Mouse (Mus musculus) neural tube, embryonic 15.5 days (tissue): ENCODE results near the gene Gtsf1. TPM values are rescaled to one million over a fixed set of nuclear protein-coding genes. Genes with fewer than 3 reads are reported as not detected.
"Not testable (repeated sequence)": the region's sequence is repeated elsewhere in the genome, so short reads cannot be mapped to it uniquely, and the experiment has no call there.

Experiments
- ATAC-seq: fragments of 200-750 bp; cut with Nextera tagmentation; 2 replicates; pipeline ENCODE4 v1.8.0; 2017; ENCODE audit warnings: mild to moderate bottlenecking, moderate TSS enrichment, moderate library complexity; ENCODE audit not compliant: low FRiP score
- H3K27ac ChIP-seq: fragments of 300-500 bp; sonication (generic); replicated peaks from 2 replicates; pipeline ENCODE4 v1.5.1; 2015; ENCODE audit warnings: mild to moderate bottlenecking, inconsistent platforms
- H3K27me3 ChIP-seq: fragments of 300-500 bp; sonication (generic); replicated peaks from 2 replicates; pipeline ENCODE4 v1.6.1; 2015; ENCODE audit warnings: inconsistent platforms
- H3K36me3 ChIP-seq: fragments of 300-500 bp; sonication (generic); 2 replicates; pipeline ENCODE4 v1.6.1; 2015; ENCODE audit warnings: inconsistent platforms
- H3K4me1 ChIP-seq: fragments of 300-500 bp; sonication (generic); 2 replicates; pipeline ENCODE4 v1.6.1; 2015; ENCODE audit warnings: inconsistent platforms
- H3K4me2 ChIP-seq: fragments of 300-500 bp; sonication (generic); 2 replicates; pipeline ENCODE4 v1.6.1; 2015; ENCODE audit warnings: inconsistent platforms, mild to moderate bottlenecking, moderate library complexity
- H3K4me3 ChIP-seq: fragments of 300-500 bp; sonication (generic); replicated peaks from 2 replicates; pipeline ENCODE4 v1.5.1; 2015; ENCODE audit warnings: mild to moderate bottlenecking, inconsistent platforms
- H3K9ac ChIP-seq: fragments of 300-500 bp; sonication (generic); replicated peaks from 2 replicates; pipeline ENCODE4 v1.6.1; 2015; ENCODE audit warnings: mild to moderate bottlenecking, inconsistent platforms
- H3K9me3 ChIP-seq: fragments of 300-500 bp; sonication (generic); replicated peaks from 2 replicates; pipeline ENCODE4 v1.6.1; 2016; ENCODE audit warnings: inconsistent platforms
- WGBS: fragments of 180-500 bp; shearing (Covaris S2); methylation state at CpG from one replicate; pipeline ENCODE4 v1.1.7; 2015; ENCODE audit warnings: mixed read lengths; 5-methylcytosine and 5-hydroxymethylcytosine counted together
- polyA plus RNA-seq: library from polyadenylated mRNA; unstranded; fragments of >200 nt; fragmentation: Nextera tagmentation; extraction: Ambion mirVana; gene quantifications from 2 replicates; pipeline ENCODE4 v1.2.1, GENCODE M21; 2015

The Gtsf1 gene
- polyA plus RNA-seq, 1 experiment from 2014 or later: not detected

DNA sequence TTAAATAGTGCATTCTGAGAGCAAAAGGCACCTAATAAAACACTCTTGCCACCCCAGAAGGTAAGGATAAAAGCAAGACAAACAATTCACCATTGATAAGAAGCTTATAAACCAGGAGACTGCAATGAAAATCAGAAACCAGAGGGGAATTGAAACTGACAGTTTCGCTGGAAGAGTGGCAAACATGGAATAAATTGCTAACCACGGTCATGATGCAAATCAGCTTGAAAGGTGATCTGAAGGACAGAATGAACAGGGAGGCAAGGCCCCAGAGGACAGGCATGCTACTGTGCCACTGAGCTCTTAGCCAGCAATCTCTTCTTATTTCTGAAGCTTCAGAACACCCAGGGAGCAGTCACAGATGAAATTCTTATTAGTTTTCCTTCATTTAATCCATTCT, 3.3 kb downstream of the Gtsf1 start:
- Histone ChIP-seq H3K27ac (no peak overlapping the region), H3K4me3 (no peak overlapping the region), H3K36me3 (no peaks in the 10 kb centered on the region), H3K27me3 (no peaks in the 10 kb centered on the region), H3K9me3 (no peaks in the 10 kb centered on the region), H3K4me1 (no peaks in the 10 kb centered on the region), H3K4me2 (no peak overlapping the region), H3K9ac (no peak overlapping the region)
- WGBS: 40% methylated on average over 2 of the region's 2 CpGs
- no peak for ATAC-seq

DNA sequence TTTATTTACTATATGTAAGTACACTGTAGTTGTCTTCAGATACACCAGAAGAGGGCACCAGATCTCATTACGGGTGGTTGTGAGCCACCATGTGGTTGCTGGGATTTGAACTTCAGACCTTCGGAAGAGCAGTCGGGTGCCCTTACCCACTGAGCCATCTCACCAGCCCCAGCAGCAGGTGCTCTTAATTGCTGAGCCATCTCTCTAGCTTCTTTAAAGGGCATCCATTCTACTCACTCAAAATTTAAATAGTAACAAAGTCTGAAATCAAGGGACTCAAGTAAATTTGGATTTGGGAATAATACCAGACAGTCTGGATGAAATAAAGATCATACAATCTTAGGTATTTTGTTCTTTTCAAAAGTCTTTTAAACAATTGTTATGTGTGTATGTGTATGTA, 24.7 kb downstream of the Gtsf1 start:
- H3K36me3 ChIP-seq, H3K27ac ChIP-seq, H3K4me1 ChIP-seq, H3K27me3 ChIP-seq, H3K9me3 ChIP-seq, H3K4me2 ChIP-seq, H3K4me3 ChIP-seq, H3K9ac ChIP-seq, ATAC-seq: not testable (repeated sequence)
- 81% methylated on average over 3 of the region's 3 CpGs for WGBS

DNA sequence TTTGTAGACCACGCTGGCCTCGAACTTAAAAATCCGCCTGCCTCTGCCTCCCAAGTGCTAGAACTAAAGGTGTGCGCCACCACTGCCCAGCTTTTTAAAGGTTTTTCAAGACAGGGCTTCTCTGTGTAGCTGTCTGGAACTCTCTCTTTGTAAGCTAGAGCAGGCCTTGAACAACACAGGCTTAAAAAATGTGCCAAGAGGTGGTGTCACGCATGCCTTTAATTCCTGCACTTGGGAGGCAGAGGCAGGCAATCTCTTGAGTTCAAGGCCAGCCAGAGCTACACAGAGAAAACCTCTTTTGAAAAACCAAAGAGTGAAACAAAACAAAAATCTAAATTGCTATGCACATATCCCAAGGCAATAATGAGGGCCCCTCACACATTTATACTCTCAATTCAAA, 28.9 kb downstream of the Gtsf1 start:
- H3K27me3 ChIP-seq: no peaks in the 10 kb centered on the region
- no peaks in the 10 kb centered on the region for H3K9me3 ChIP-seq
- no peak overlapping the region for H3K4me2 ChIP-seq
- H3K36me3 ChIP-seq: no peaks in the 10 kb centered on the region
- WGBS: 88% methylated on average over 5 of the region's 5 CpGs
- no peak overlapping the region for H3K9ac ChIP-seq
- no peak overlapping the region for H3K27ac ChIP-seq
- H3K4me1 ChIP-seq: no peaks in the 10 kb centered on the region
- H3K4me3 ChIP-seq: no peak overlapping the region
- ATAC-seq: no peak

DNA sequence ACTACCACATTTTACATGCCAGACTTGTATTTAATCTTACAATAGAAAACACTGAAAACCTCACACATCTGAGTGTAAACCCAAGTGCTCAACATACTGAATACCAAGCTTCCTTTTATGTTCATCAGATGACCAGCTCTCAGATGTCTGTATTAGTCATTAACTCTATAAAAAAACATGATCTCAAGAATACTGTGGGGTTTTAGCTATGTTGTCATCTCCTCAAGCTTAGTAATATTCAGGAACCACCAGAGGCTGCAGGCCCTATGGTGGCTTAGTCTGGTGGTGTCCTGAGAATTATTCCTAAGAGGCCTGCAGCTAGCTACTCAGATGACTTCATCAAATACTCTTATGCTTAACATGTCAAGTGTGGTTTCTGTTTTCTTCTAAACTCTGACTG, 36.7 kb downstream of the Gtsf1 start:
- no peaks in the 10 kb centered on the region for H3K36me3 ChIP-seq
- H3K27ac ChIP-seq: no peak overlapping the region
- H3K9ac ChIP-seq: no peak overlapping the region
- H3K4me3 ChIP-seq: no peak overlapping the region
- H3K4me2 ChIP-seq: no peak overlapping the region
- ATAC-seq: no peak
- H3K27me3 ChIP-seq: no peaks in the 10 kb centered on the region
- no peaks in the 10 kb centered on the region for H3K4me1 ChIP-seq
- H3K9me3 ChIP-seq: no peaks in the 10 kb centered on the region

DNA sequence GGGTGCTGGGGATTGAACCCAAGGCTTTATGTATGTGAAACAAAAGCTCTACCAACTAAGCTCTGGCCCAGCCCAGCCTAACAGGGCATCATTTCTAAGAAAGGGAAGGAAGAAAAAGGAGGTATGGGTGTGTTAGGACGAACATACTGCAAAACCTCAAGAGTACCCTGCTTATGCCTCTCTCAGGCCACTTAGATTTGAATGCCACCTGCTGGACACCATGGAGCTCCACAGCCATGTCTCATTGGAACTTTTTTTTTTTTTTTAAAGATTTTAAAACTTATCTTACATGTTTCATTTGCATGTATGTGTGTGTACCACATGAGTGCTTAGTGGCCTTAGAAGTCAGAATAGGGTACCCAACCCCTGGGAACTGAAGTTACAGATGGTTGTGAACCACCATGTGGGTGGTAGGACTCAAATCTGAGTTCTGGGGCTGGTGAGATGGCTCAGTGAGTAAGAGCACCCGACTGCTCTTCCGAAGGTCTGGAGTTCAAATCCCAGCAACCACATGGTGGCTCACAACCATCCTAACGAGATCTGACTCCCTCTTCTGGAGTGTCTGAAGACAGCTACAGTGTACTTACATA, 41.6 kb downstream of the Gtsf1 start:
- no peak overlapping the region for H3K4me3 ChIP-seq
- no peaks in the 10 kb centered on the region for H3K4me1 ChIP-seq
- no peak for ATAC-seq
- 54% methylated on average over 4 of the region's 4 CpGs for WGBS
- H3K9ac ChIP-seq: no peak overlapping the region
- H3K27me3 ChIP-seq: no peaks in the 10 kb centered on the region
- H3K36me3 ChIP-seq: no peaks in the 10 kb centered on the region
- H3K27ac ChIP-seq: no peak overlapping the region
- no peaks in the 10 kb centered on the region for H3K9me3 ChIP-seq
- no peak overlapping the region for H3K4me2 ChIP-seq

DNA sequence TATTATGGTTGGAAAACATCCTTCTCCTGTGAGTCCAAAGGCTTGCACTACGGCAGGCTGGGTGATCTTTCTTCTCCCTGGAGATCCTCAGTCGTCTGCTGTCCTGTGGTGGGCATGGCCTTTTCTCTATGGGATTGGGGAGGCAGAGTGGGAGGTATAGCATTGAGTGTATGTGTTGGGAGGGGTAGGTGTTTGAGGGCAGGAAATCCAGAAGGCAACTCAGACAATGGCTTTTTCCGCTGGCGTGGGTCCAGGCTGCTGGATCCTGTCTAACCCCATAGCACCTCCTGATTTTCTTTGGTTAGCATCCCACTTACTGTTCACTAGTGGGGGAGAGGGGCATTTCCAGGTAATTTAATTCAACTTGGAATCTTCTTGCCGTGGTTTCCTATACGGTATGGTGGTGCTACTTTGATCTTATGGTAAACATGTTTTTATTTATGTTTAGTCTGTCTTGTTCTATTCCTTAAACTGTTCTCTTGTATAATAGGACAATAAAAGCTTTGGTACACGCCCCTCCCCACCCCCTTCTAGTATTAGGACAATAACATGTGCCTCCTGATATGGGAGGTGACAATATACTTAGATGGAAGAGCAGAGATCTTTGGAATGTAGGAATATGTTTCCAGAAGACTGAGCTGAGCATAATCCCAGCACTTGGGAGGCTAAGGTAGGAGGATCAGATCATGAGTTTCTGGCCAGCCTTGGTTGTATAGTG, 46.3 kb downstream of the Gtsf1 start:
- Histone ChIP-seq H3K27ac (no peak overlapping the region; the same call in 1 of the 2 replicates), H3K4me1 (no peaks in the 10 kb centered on the region; the same call in none of the 2 replicates), H3K27me3 (no peaks in the 10 kb centered on the region), H3K36me3 (no peaks in the 10 kb centered on the region), H3K9me3 (no peaks in the 10 kb centered on the region), H3K4me3 (no peak overlapping the region), H3K9ac (no peak overlapping the region), H3K4me2 (no peak overlapping the region)
- ATAC-seq: no peak
- 73% methylated on average over 7 of the region's 7 CpGs for WGBS

DNA sequence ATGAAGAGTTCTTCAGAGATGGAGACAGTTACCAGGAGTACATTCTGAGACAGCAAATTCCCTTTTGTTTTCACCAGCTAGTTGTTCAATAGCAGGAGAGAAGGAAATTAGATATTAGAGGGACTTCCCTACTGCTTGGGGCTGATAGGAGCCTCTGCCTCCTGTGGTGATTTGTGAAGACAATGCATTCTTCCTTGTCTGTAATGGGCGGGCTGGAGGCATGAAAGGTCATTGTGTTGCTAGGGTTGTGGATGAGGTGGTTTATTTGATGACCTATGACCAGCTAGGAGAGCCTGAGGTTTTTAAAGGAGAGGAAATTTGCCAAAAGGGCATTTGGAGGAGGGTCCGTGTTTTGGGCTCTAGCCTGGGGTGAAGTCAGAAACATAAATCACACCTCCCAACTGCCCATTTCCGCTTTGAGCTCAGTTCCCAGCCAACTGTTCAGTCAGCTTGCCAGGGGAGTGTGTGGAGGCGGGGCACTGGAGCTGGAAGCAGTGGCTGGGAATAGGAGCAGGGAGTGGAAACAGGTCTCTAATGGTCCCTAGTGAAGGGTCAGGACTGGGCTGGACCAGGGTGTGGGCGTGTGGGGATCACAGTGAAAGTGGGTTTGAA, 47.4 kb downstream of the Gtsf1 start:
- no peak for ATAC-seq
- WGBS: 27% methylated on average over 5 of the region's 5 CpGs

DNA sequence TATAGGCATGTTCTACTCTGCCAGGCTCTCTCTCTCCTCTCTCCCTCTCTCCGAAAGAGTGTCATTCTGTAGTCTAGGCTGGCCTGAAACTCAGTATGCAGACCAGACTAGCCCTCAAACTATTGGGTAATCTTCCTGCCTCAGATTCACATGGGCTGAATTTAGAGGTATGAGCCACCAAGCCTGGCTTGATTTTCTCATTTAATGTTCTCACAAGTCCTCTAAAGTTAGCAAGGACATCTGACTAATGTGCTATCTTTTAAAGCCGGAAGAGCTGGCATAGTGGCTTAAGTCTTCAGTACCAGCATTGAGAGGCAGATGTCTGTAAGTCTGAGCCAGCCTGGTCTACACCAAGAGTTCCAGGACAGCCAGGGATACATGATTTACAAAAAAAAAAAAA, 48.2 kb downstream of the Gtsf1 start:
- Histone ChIP-seq H3K4me3 (no peak overlapping the region), H3K9ac (no peak overlapping the region), H3K4me2 (no peak overlapping the region), H3K4me1 (peaks cover 12% of the 10 kb centered on the region), H3K9me3 (no peaks in the 10 kb centered on the region), H3K27ac (no peak overlapping the region), H3K36me3 (no peaks in the 10 kb centered on the region), H3K27me3 (no peaks in the 10 kb centered on the region)
- WGBS: 93% methylated on average over 2 of the region's 2 CpGs
- ATAC-seq: no peak

More for the DNA sequence above, 47.4 kb downstream of the Gtsf1 start:
- Histone ChIP-seq H3K27ac (no peak overlapping the region), H3K4me1 (peaks cover 8% of the 10 kb centered on the region), H3K4me3 (no peak overlapping the region), H3K9me3 (no peaks in the 10 kb centered on the region), H3K27me3 (no peaks in the 10 kb centered on the region), H3K36me3 (no peaks in the 10 kb centered on the region), H3K9ac (no peak overlapping the region), H3K4me2 (no peak overlapping the region)

DNA sequence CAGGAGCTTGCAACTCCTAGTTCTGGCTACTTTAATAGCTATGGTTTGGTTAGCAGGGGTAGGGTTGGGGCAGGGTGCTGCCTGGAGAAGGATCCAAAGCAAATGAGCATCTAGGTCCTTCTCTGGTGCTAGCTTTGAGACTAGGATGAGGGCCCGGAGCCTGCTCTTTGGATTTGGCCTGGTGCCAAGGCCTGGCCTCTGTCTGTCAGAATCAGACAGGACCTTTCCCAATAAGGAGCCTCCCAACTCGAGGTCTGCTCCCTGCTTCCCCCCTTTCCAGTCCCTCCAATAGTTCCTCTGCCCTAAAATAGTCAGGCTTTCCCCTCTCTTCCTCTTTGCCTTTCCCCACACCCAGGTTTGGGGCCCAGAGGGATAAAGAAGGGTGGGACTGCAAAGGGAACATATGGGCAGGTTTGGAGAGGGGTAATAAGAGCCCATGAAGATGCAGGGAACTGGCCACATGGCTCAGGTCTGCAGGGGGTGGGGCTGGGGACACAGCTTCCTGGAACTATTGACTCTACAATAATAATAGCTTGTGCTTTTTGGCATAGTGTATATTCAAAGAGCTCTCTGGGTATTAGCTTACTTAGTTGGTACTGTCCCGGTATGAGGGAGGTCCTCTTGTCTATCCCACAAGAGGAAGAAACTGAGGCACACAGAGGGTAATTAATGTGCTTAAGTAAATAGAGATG, 51.5 kb downstream of the Gtsf1 start:
- Histone ChIP-seq H3K9ac (no peak overlapping the region), H3K4me1 (peaks cover 18% of the 10 kb centered on the region), H3K4me2 (no peak overlapping the region), H3K27me3 (no peaks in the 10 kb centered on the region), H3K4me3 (no peak overlapping the region), H3K9me3 (no peaks in the 10 kb centered on the region), H3K36me3 (no peaks in the 10 kb centered on the region), H3K27ac (no peak overlapping the region)
- 71% methylated on average over 3 of the region's 3 CpGs for WGBS
- ATAC-seq: no peak

DNA sequence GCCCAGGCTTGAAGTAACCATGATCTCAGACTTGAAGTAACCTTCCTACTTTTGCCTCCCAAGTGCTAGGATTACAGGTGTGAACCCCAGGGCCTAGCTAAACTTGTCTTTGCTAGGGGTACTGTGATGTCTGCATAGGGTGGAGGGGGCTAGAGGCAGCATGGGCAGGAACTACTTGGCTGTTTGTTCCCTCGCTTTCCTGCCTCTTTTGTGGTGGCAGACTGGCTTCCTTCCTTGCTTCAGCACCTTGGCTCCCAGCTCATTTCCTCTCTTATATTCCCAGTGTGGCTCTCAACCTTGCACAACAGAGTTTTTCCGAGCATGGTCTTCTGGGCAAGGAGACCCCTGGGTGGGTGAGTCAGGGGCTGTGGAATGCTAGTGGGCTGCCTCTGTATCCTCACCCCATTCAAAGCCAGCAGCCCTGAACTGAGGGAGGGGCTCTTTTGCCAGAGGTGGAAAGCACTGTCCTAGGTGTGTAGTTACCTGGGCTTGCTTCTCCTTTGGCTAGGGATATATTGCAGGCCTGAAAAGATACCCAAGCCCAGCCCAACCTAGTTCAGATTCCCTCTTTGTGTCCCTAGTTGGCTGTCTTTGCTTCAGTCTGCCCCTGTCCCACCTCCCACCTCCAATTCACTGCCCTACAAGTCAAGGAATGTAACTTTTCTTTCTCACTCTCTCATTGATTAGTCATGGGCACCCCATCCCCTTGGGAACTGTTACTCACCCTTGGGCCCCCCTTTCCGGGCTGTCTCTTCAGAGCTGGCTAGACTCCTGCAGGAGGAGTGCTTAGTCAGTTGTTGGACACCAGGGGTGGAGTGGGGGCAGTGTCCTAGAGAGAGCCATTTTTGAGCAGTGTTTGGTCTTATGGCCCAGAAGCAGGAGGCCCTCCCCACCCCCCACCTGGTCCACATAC, 52.3 kb downstream of the Gtsf1 start:
- no peak for ATAC-seq
- no peak overlapping the region for H3K27ac ChIP-seq
- WGBS: 56% methylated on average over 3 of the region's 3 CpGs
- no peak overlapping the region for H3K4me2 ChIP-seq
- H3K4me1 ChIP-seq: peaks cover 18% of the 10 kb centered on the region
- H3K36me3 ChIP-seq: no peaks in the 10 kb centered on the region
- H3K4me3 ChIP-seq: no peak overlapping the region
- no peaks in the 10 kb centered on the region for H3K9me3 ChIP-seq
- no peak overlapping the region for H3K9ac ChIP-seq
- H3K27me3 ChIP-seq: no peaks in the 10 kb centered on the region

DNA sequence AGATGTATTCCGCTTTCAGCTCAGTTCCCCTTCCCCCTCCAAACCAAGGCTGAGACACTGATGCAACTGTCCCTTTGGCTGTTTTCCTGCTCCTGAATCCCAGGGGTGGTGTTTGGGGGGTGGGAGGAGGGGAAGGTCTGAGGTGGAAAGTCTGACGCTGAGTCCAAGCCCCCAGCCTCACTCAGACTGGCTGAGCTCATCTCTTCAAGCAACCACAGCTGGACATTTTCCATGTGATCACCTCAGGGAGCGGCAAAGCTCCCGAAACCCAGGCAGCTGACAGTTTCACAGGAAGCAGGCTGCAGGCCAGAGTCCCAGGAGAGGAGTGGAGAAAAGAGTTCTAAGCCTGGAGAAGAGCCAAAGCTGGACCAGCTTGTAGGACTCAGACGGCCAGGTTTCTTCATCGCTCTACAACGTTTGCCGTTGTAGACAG, 53.4 kb downstream of the Gtsf1 start:
- Histone ChIP-seq H3K9me3 (no peaks in the 10 kb centered on the region), H3K27me3 (no peaks in the 10 kb centered on the region), H3K4me1 (peaks cover 18% of the 10 kb centered on the region), H3K4me3 (no peak overlapping the region), H3K27ac (no peak overlapping the region), H3K9ac (no peak overlapping the region), H3K36me3 (no peaks in the 10 kb centered on the region), H3K4me2 (no peak overlapping the region)
- ATAC-seq: no peak
- WGBS: 68% methylated on average over 8 of the region's 8 CpGs
